Mouse (Mus musculus): ENCODE results near the gene Ets1. TPM values are rescaled to one million over a fixed set of nuclear protein-coding genes. Genes with fewer than 3 reads are reported as not detected.

Ets1 gene
- polyA plus RNA-seq (2012; rRNA removed), result 7.7 and 8.9 TPM in 2 replicates

DNA sequence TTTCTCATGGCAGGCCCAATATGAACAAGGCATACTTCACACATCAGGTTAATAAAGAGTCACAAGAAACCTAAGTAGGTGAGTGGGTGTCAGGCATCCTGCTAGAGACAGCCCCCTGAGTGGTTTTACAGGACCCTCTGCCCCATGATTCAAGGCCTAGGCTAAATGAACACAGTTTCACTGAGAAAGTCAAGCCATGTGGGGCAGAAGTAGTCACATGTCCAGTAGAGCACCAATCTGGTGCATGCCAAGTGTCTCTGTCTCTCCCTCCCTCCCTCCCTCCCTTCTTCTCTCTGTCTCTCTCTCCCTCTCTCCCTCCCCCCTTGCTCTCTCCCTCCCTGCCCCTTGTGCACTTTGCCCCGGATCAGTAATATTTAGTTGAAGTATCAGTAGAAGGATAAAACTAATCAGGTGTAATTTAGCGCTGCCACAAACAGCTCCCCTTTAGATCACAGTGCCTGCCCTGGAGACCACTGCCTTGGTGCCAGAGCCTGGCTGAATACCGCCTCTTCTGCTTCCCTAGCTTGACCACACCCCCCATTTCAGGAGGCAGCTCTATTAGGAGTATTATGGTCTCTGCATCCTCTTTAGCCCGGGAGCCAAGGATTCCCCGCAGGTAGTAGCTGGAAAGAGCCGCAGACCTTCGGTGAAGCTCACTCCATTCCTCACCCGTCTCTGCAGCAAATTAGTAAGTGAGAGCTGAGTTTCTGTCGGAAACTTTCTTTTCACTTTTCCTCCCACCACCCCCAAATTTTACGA lies at the start of gene Ets1:
TSS of gene Ets1 (plus strand) at position 595 of the 759 bp plus-strand sequence.
- Histone ChIP-seq H3K27ac (ENCODE audit: insufficient read depth, low read length) (0 out of 2 replicates have a peak within 1 kb of the TSS, but pooled peaks have one; percentile 29), H3K4me1 (ENCODE audit: control insufficient read depth, insufficient read depth, low read length) (no peaks in the 10 kb centered on the region), H3K4me3 (ENCODE audit: insufficient read depth, low read length) (0 out of 2 replicates have a peak within 1 kb of the TSS, but pooled peaks have one; percentile 11)
- TF ChIP-seq CTCF (IDR thresholded peaks at IDR 0.05; ENCODE audit: extremely low read depth, insufficient read depth, low read length) (no peak), POLR2A (IDR thresholded peaks at IDR 0.05; ENCODE audit: extremely low read depth, insufficient read depth, low read length) (no peak)

DNA sequence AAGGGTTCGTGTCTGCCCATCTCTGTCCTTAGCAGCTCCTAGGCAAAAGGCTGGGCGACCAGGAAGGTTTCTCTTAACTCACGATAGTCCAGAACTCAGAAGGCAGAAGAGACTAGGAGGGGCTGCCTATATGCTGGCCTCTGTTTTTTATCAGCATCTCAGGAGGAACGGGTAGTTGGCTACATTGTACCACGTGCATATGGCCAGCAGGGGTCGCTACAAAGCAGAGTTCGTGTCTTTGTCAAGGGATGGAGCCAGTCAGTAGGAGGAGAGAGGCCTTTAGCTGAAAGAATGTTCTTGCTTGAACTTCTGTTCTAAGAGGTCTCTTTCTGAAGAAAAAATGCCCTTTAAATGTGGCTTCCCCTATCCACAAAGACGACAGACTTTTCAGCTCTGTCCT lies 46.1 kb upstream of the Ets1 start:
- Histone ChIP-seq H3K27ac (ENCODE audit: insufficient read depth, low read length) (no peak overlapping the region), H3K4me1 (ENCODE audit: control insufficient read depth, insufficient read depth, low read length) (no peaks in the 10 kb centered on the region), H3K4me3 (ENCODE audit: insufficient read depth, low read length) (no peak overlapping the region)
- TF ChIP-seq CTCF (IDR thresholded peaks at IDR 0.05; ENCODE audit: extremely low read depth, insufficient read depth, low read length) (peak; percentile 95), POLR2A (IDR thresholded peaks at IDR 0.05; ENCODE audit: extremely low read depth, insufficient read depth, low read length) (no peak)

GRCm38 (mm10) chr9:32590571-32590970 lies 45.5 kb upstream of the Ets1 start:
- H3K4me3 ChIP-seq (ENCODE audit: insufficient read depth, low read length), result no peak overlapping the region
- no peaks in the 10 kb centered on the region for H3K4me1 ChIP-seq (ENCODE audit: control insufficient read depth, insufficient read depth, low read length)
- no peak overlapping the region for H3K27ac ChIP-seq (ENCODE audit: insufficient read depth, low read length)
- TF ChIP-seq POLR2A (IDR thresholded peaks at IDR 0.05; ENCODE audit: extremely low read depth, insufficient read depth, low read length) (no peak), CTCF (IDR thresholded peaks at IDR 0.05; ENCODE audit: extremely low read depth, insufficient read depth, low read length) (no peak)

GRCm38 (mm10) chr9:32591732-32592582 lies 44.1 kb upstream of the Ets1 start:
- peak; percentile 96 for TF ChIP-seq CTCF (IDR thresholded peaks at IDR 0.05; ENCODE audit: extremely low read depth, insufficient read depth, low read length)
- no peak for TF ChIP-seq POLR2A (IDR thresholded peaks at IDR 0.05; ENCODE audit: extremely low read depth, insufficient read depth, low read length)
- Histone ChIP-seq H3K27ac (ENCODE audit: insufficient read depth, low read length) (no peak overlapping the region), H3K4me1 (ENCODE audit: control insufficient read depth, insufficient read depth, low read length) (no peaks in the 10 kb centered on the region), H3K4me3 (ENCODE audit: insufficient read depth, low read length) (no peak overlapping the region)

DNA sequence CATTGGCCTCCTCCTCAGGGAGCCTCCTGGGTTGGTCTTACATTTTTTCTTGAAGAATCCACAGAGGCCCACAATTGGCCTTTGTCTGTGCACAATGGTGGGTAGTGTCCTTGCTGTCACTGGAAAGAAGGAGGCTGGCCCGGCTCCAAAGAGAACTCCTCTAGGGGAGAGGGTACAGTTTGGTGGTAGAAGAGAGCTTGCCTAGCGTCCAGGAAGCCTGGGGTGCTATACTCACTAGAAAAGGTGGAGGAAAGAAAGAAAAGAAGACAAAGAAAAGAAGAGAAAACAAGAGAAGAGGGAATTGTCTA lies 43.5 kb upstream of the Ets1 start:
- TF ChIP-seq POLR2A (IDR thresholded peaks at IDR 0.05; ENCODE audit: extremely low read depth, insufficient read depth, low read length) (no peak), CTCF (IDR thresholded peaks at IDR 0.05; ENCODE audit: extremely low read depth, insufficient read depth, low read length) (no peak)
- no peak overlapping the region for H3K27ac ChIP-seq (ENCODE audit: insufficient read depth, low read length)

GRCm38 (mm10) chr9:32593816-32594215 lies 42.2 kb upstream of the Ets1 start:
- Histone ChIP-seq H3K27ac (ENCODE audit: insufficient read depth, low read length) (no peak overlapping the region), H3K4me1 (ENCODE audit: control insufficient read depth, insufficient read depth, low read length) (no peaks in the 10 kb centered on the region), H3K4me3 (ENCODE audit: insufficient read depth, low read length) (no peak overlapping the region)
- TF ChIP-seq CTCF (IDR thresholded peaks at IDR 0.05; ENCODE audit: extremely low read depth, insufficient read depth, low read length) (no peak), POLR2A (IDR thresholded peaks at IDR 0.05; ENCODE audit: extremely low read depth, insufficient read depth, low read length) (no peak)

More for the DNA sequence above, 43.5 kb upstream of the Ets1 start:
- Histone ChIP-seq H3K4me1 (ENCODE audit: control insufficient read depth, insufficient read depth, low read length) (no peaks in the 10 kb centered on the region), H3K4me3 (ENCODE audit: insufficient read depth, low read length) (no peak overlapping the region)

DNA sequence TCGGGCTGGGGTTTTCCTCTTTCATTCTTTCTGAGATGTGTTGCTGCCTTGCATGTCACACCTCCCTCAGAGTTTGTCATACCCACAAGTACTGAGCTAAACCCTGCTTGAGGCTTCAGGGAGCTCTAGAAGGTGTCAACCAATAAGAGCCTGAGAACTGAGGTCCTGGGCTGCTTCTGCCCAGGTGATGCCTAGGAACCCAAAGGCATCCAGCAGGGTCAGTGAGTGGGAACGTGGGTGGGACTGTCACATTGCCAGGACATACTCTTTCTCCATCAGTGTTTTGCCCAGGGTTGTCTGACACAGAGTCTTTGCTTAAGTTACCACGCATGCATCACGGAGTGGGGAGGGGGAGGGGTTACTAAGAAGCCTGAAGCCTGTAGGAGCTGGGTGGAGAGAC lies 41.7 kb upstream of the Ets1 start:
- H3K4me1 ChIP-seq (ENCODE audit: control insufficient read depth, insufficient read depth, low read length), result no peaks in the 10 kb centered on the region
- no peak overlapping the region for H3K4me3 ChIP-seq (ENCODE audit: insufficient read depth, low read length)
- TF ChIP-seq CTCF (IDR thresholded peaks at IDR 0.05; ENCODE audit: extremely low read depth, insufficient read depth, low read length) (no peak), POLR2A (IDR thresholded peaks at IDR 0.05; ENCODE audit: extremely low read depth, insufficient read depth, low read length) (no peak)
- no peak overlapping the region for H3K27ac ChIP-seq (ENCODE audit: insufficient read depth, low read length)

DNA sequence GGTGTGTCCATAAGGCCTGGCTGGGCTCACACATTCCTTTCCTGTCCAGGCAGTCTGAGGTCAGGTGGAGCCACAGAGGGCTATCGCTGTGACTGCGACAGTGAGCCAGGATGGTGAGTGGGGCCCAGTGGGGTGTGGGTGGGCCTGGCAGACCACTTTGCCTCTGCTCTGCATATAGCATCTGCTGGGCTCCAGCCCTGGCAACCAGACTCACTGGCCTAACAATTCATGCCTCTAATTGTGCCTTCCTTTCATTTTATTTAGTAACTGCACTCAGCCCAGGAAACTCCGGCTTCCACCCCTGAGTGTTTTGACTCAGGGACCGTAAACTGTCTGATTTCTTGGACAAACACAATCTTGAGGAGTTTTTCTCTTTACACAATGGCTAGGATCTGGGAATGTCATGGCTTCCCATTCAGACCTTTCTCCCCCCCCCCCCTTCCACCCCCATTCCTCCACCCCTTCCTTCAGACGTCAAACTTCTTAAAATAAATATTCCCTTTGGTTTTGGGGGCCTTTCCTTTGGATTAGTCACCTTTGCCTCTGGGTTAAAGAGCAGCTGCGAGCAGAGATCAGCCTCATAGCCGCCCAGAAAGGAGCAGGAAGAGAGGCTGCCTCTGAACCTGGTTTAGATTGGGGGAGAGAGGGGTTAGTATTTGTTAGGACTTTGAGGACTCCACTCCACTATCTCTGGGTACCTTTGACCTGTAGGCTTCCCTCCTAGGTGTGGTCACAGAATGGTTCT lies 40.8 kb upstream of the Ets1 start:
- H3K4me1 ChIP-seq (ENCODE audit: control insufficient read depth, insufficient read depth, low read length), result no peaks in the 10 kb centered on the region
- H3K27ac ChIP-seq (ENCODE audit: insufficient read depth, low read length), result 0 out of 2 replicates have a peak overlapping the region, but pooled peaks have one; percentile 87
- TF ChIP-seq POLR2A (IDR thresholded peaks at IDR 0.05; ENCODE audit: extremely low read depth, insufficient read depth, low read length) (no peak), CTCF (IDR thresholded peaks at IDR 0.05; ENCODE audit: extremely low read depth, insufficient read depth, low read length) (no peak)
- no peak overlapping the region for H3K4me3 ChIP-seq (ENCODE audit: insufficient read depth, low read length)

- Histone ChIP-seq H3K4me1 (ENCODE audit: control insufficient read depth, insufficient read depth, low read length) (no peaks in the 10 kb centered on the region), H3K4me3 (ENCODE audit: insufficient read depth, low read length) (no peak overlapping the region), H3K27ac (ENCODE audit: insufficient read depth, low read length) (no peak overlapping the region)
- TF ChIP-seq CTCF (IDR thresholded peaks at IDR 0.05; ENCODE audit: extremely low read depth, insufficient read depth, low read length), result no peak
- no peak for TF ChIP-seq POLR2A (IDR thresholded peaks at IDR 0.05; ENCODE audit: extremely low read depth, insufficient read depth, low read length)
Observed at GRCm38 (mm10) chr9:32596366-32596765, 39.7 kb upstream of the Ets1 start.

All from cortical plate, adult 2 months (tissue).